Comparison of ENCODE assay signal across 9 mouse cellular contexts in the genomic region with DNA sequence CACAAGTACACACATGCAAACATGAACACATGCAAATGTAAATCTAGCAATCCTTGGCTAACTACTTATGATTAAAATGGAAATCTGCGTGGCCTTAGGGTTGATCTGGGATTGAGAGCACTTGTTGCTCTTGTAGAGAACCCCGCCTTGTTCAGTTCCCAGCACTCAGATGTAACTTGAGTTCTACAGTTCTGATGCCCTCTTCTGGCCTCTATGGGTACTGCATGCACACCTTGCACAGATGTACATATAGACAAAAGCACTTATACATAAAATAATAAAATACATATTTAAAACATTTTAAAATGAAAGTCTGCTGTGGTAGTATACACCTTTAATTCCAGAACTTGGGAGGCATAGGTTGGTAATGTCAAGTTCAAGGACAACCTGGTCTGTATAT. TPM values are rescaled to one million over a fixed set of nuclear protein-coding genes. Genes with fewer than 3 reads are reported as not detected.
A peak's percentile ranks its signal among the peaks of the same experiment; 100 is the strongest.
DNase-seq lines count a peak whose midpoint lies in the region; ATAC-seq and TF ChIP-seq lines count a peak whose summit lies in the region.
"Had no signal": no experiment of that assay in that cellular context is flagged by ENCODE, and none has a peak within 500 bp of the region (broad histone marks: within the 10 kb centered on the region; RNA-seq: fewer than 3 reads in every experiment).

No protein-coding gene starts in this region.

- H3K27me3 ChIP-seq in G1E (ENCODE audit: insufficient read depth, low read length), result no peaks in the 10 kb centered on the region
- H3K27me3 ChIP-seq in forebrain, embryonic 15.5 days, result no peaks in the 10 kb centered on the region
- H3K27me3 ChIP-seq: lung, embryonic 15.5 days had no signal

- TF ChIP-seq CTCF in G1E (IDR thresholded peaks at IDR 0.05; ENCODE audit: low read depth, low read length), result 0 out of 2 replicates have a peak, but pooled peaks have one; percentile 35

- peaks cover 86% of the 10 kb centered on the region for H3K36me3 ChIP-seq in G1E (replicated peaks)
- peaks cover 65% of the 10 kb centered on the region for H3K36me3 ChIP-seq in forebrain, embryonic 15.5 days

- no peak overlapping the region for H3K9ac ChIP-seq in forebrain, embryonic 15.5 days (replicated peaks)
- H3K9ac ChIP-seq: lung, embryonic 15.5 days had no signal

- intact Hi-C loops in left cerebral cortex, postnatal 4 days (cut with DNase I), result no loop called here

- H3K4me2 ChIP-seq in forebrain, embryonic 15.5 days (replicated peaks), result no peak overlapping the region
- H3K4me2 ChIP-seq: lung, embryonic 15.5 days had no signal

- WGBS in forebrain, embryonic 15.5 days, result 100% methylated on average over 2 of the region's 2 CpGs

- H3K4me1 ChIP-seq in G1E (ENCODE audit: insufficient read depth, low read depth, low read length), result no peaks in the 10 kb centered on the region
- H3K4me1 ChIP-seq in forebrain, embryonic 15.5 days, result no peaks in the 10 kb centered on the region
- H3K4me1 ChIP-seq: lung, embryonic 15.5 days had no signal

- no peak for ATAC-seq in cerebellum, adult (ENCODE audit: insufficient number of reproducible peaks, low FRiP score, low TSS enrichment)
- ATAC-seq in G1E (ENCODE audit: extremely low read depth, insufficient number of reproducible peaks, low FRiP score, poor library complexity, severe bottlenecking), result no peak
- no peak for ATAC-seq in forebrain, embryonic 15.5 days (replicated peaks)

- peaks cover 3% of the 10 kb centered on the region for H3K9me3 ChIP-seq in G1E (replicated peaks)
- peaks cover 5% of the 10 kb centered on the region; the same call in 1 of the 2 replicates for H3K9me3 ChIP-seq in forebrain, embryonic 15.5 days

- no peak overlapping the region for H3K27ac ChIP-seq in forebrain, embryonic 15.5 days (replicated peaks)
- H3K27ac ChIP-seq: lung, embryonic 15.5 days had no signal

- peak; percentile 31 to 58 for DNase-seq in cerebellum, postnatal 10 days
- peak; percentile 11 for DNase-seq in left cerebral cortex, postnatal 4 days
- DNase-seq in left cerebral cortex, adult 8-10 months (ENCODE audit: low spot score in 2 of 2), result no peak
- no peak for DNase-seq in G1E (ENCODE audit: low spot score)
- peak; percentile 33 for DNase-seq in retina, embryonic 14.5 days (ENCODE audit: low spot score)
- DNase-seq in urinary bladder, adult 18-20 months (ENCODE audit: low spot score in 2 of 2), result no peak

- H3K4me3 ChIP-seq in G1E (ENCODE audit: low read depth, low read length), result no peak overlapping the region
- no peak overlapping the region for H3K4me3 ChIP-seq in forebrain, embryonic 15.5 days
- H3K4me3 ChIP-seq: lung, embryonic 15.5 days had no signal

RNA-seq across cellular contexts. Expression of a gene that starts 12.8 kb away (rescaled TPM):
- total RNA-seq in left cerebral cortex, postnatal 4 days (2021), result 10 to 100 TPM; 60.0 to 62.6 TPM
- 100 to 1,000 TPM in 1 of 4 experiments, 10 to 100 TPM in 3; 89.7 to 101 (median 95.2) TPM for total RNA-seq in left cerebral cortex, adult 8-10 months (2022)
- total RNA-seq in G1E (2014; fragmentation: Nextera tagmentation), result 104 and 111 TPM in 2 replicates
- total RNA-seq in G1E (2017), result 34.6 and 45.1 TPM in 2 replicates
- 15.6 and 16.3 TPM in 2 replicates for polyA plus RNA-seq in G1E (2012)
- polyA plus RNA-seq in forebrain, embryonic 15.5 days (2015; fragmentation: Nextera tagmentation; extraction: Ambion mirVana), result 49.2 and 53.3 TPM in 2 replicates

RNA-seq across cellular contexts. Expression of a gene that starts 26.7 kb away (rescaled TPM):
- under 1 TPM; 0.14 to 0.18 TPM for total RNA-seq in left cerebral cortex, postnatal 4 days (2021)
- total RNA-seq in left cerebral cortex, adult 8-10 months (2022), result 1 to 10 TPM in 2 of 4 experiments, under 1 TPM in 2; 0.41 to 1.3 (median 0.86) TPM
- total RNA-seq in G1E (2014; fragmentation: Nextera tagmentation) (not detected in 2 replicates), G1E (2017) (0.11 TPM in 1 of 2 replicates, not detected in the other)
- not detected in 2 replicates for polyA plus RNA-seq in G1E (2012)
- 0.56 and 0.76 TPM in 2 replicates for polyA plus RNA-seq in forebrain, embryonic 15.5 days (2015; fragmentation: Nextera tagmentation; extraction: Ambion mirVana)

Comparison
In these comparisons a context has a peak if more than half of its experiments do, and no peak if none do; other contexts are left out.
1. DNase-seq: peak in cerebellum, postnatal 10 days (2 of 2), left cerebral cortex, postnatal 4 days (single experiment) and retina, embryonic 14.5 days (single experiment); none in left cerebral cortex, adult 8-10 months (0 of 2), G1E (single experiment) and urinary bladder, adult 18-20 months (0 of 2).